Mouse (Mus musculus) hindbrain, embryonic 16.5 days (tissue): ENCODE measurements around the gene Gm28043. TPM values are rescaled to one million over a fixed set of nuclear protein-coding genes. Genes with fewer than 3 reads are reported as not detected.
A peak's percentile ranks its signal among the peaks of the same experiment; 100 is the strongest.

Experiments
- ATAC-seq: fragments of 200-750 bp; cut with Nextera tagmentation; 2 replicates; pipeline ENCODE4 v1.8.0; 2017; ENCODE audit warnings: moderate TSS enrichment, moderate library complexity
- H3K27ac ChIP-seq: fragments of 300-500 bp; sonication (generic); 2 replicates; pipeline ENCODE4 v1.5.1; 2014; ENCODE audit warnings: low read depth, mild to moderate bottlenecking, control low read depth, low read length, moderate library complexity
- H3K27me3 ChIP-seq: fragments of 300-500 bp; sonication (generic); replicated peaks from 2 replicates; pipeline ENCODE4 v1.6.1; 2014; ENCODE audit warnings: low read length; ENCODE audit not compliant: control insufficient read depth, insufficient read depth
- H3K36me3 ChIP-seq: fragments of 300-500 bp; sonication (generic); 2 replicates; pipeline ENCODE4 v1.6.1; 2014; ENCODE audit warnings: mild to moderate bottlenecking, low read length, moderate library complexity, mixed read lengths; ENCODE audit not compliant: control insufficient read depth, insufficient read depth
- H3K4me1 ChIP-seq: fragments of 300-500 bp; sonication (generic); 2 replicates; pipeline ENCODE4 v1.6.1; 2014; ENCODE audit warnings: low read depth, low read length; ENCODE audit not compliant: control insufficient read depth, insufficient read depth
- H3K4me2 ChIP-seq: fragments of 300-500 bp; sonication (generic); 2 replicates; pipeline ENCODE4 v1.6.1; 2014; ENCODE audit warnings: mild to moderate bottlenecking, low read length, control low read depth, moderate library complexity
- H3K4me3 ChIP-seq: fragments of 300-500 bp; sonication (generic); 2 replicates; pipeline ENCODE4 v1.5.1; 2014; ENCODE audit warnings: mild to moderate bottlenecking, low read length, control low read depth, moderate library complexity
- H3K9ac ChIP-seq: fragments of 300-500 bp; sonication (generic); 2 replicates; pipeline ENCODE4 v1.6.1; 2014; ENCODE audit warnings: low read depth, mild to moderate bottlenecking, control low read depth, low read length, moderate library complexity
- H3K9me3 ChIP-seq: fragments of 300-500 bp; sonication (generic); 2 replicates; pipeline ENCODE4 v1.6.1; 2014; ENCODE audit warnings: mild to moderate bottlenecking, low read length, moderate library complexity; ENCODE audit not compliant: control insufficient read depth
- WGBS: fragments of 180-500 bp; shearing (Covaris S2); extraction: QIAGEN DNeasy Blood & Tissue Kit; methylation state at CpG from one replicate; pipeline ENCODE4 v1.1.7; 2014; 5-methylcytosine and 5-hydroxymethylcytosine counted together
- polyA plus RNA-seq: library from polyadenylated mRNA; unstranded; fragments of >200 nt; fragmentation: Nextera tagmentation; extraction: Ambion mirVana; gene quantifications from 2 replicates; pipeline ENCODE4 v1.2.1, GENCODE M21; 2015

Gene Gm28043
- polyA plus RNA-seq, 1 experiment from 2014 or later = 2.3 TPM

GRCm38 (mm10) chr17:29694516-29694915 is 79.8 kb downstream of the Gm28043 start:
- 68% methylated on average over 4 of the region's 4 CpGs for WGBS
- H3K36me3 ChIP-seq = peaks cover 48% of the 10 kb centered on the region
- no peak overlapping the region for H3K4me2 ChIP-seq
- no peaks in the 10 kb centered on the region for H3K9me3 ChIP-seq
- no peak overlapping the region for H3K9ac ChIP-seq
- no peak overlapping the region for H3K27ac ChIP-seq
- no peaks in the 10 kb centered on the region for H3K27me3 ChIP-seq
- ATAC-seq = no peak
- no peak overlapping the region for H3K4me3 ChIP-seq
- no peaks in the 10 kb centered on the region for H3K4me1 ChIP-seq

DNA sequence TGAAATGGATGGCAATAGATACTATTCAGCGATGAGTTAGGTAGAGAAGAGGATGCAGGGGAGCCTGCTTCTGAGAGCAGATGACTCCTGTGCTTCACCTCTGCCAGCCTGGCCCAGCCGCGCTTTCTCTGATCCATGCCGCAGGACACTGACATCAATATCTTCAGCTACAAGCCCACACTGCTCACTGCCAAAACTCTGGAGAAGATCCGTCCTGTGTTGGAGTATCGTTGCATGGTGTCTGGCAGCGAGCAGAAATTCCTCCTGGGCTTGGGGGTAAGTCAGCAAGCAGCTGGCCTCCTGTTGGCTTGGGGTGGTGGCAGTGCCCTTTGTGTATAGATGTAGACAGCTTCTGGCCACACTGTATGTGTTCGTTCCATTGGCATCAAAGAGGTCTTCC is 82.3 kb downstream of the Gm28043 start:
- H3K9ac ChIP-seq = no peak overlapping the region
- no peak overlapping the region for H3K4me3 ChIP-seq
- no peak overlapping the region for H3K4me2 ChIP-seq
- WGBS = 97% methylated on average over 8 of the region's 8 CpGs
- no peaks in the 10 kb centered on the region for H3K9me3 ChIP-seq
- H3K4me1 ChIP-seq = no peaks in the 10 kb centered on the region
- no peaks in the 10 kb centered on the region for H3K27me3 ChIP-seq
- no peak for ATAC-seq
- peaks cover 43% of the 10 kb centered on the region for H3K36me3 ChIP-seq
- H3K27ac ChIP-seq = no peak overlapping the region

GRCm38 (mm10) chr17:29698421-29698820 is 83.7 kb downstream of the Gm28043 start:
- H3K27ac ChIP-seq = no peak overlapping the region
- H3K4me1 ChIP-seq = peaks cover 6% of the 10 kb centered on the region
- no peaks in the 10 kb centered on the region for H3K27me3 ChIP-seq
- H3K9ac ChIP-seq = no peak overlapping the region
- H3K9me3 ChIP-seq = no peaks in the 10 kb centered on the region
- H3K36me3 ChIP-seq = peaks cover 45% of the 10 kb centered on the region
- ATAC-seq = no peak
- no peak overlapping the region for H3K4me2 ChIP-seq
- no peak overlapping the region for H3K4me3 ChIP-seq
- 84% methylated on average over 6 of the region's 6 CpGs for WGBS

DNA sequence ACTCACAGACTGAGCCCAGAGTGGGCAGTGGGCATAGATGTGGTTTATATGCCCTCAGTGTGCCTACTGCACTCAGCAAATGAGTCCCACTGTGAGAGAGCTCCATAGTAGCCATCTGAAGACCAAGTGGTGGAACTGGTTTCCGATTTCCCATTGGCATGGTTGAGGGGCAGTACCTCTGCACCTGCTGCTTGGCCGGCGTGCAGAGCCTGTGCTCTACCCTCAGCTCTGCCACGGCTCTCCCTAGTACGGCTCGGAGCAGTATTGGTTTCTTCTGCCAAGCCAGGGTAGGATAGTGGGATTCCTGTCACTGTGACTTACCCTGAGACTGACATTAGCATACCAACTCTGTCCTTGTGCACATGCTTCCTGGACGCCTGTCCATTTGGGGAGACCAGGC is 85.9 kb downstream of the Gm28043 start:
- Histone ChIP-seq H3K4me3 (no peak overlapping the region), H3K4me2 (no peak overlapping the region), H3K9me3 (no peaks in the 10 kb centered on the region), H3K27ac (no peak overlapping the region), H3K9ac (no peak overlapping the region), H3K36me3 (peaks cover 36% of the 10 kb centered on the region), H3K4me1 (peaks cover 6% of the 10 kb centered on the region), H3K27me3 (no peaks in the 10 kb centered on the region)
- no peak for ATAC-seq
- 96% methylated on average over 7 of the region's 7 CpGs for WGBS

DNA sequence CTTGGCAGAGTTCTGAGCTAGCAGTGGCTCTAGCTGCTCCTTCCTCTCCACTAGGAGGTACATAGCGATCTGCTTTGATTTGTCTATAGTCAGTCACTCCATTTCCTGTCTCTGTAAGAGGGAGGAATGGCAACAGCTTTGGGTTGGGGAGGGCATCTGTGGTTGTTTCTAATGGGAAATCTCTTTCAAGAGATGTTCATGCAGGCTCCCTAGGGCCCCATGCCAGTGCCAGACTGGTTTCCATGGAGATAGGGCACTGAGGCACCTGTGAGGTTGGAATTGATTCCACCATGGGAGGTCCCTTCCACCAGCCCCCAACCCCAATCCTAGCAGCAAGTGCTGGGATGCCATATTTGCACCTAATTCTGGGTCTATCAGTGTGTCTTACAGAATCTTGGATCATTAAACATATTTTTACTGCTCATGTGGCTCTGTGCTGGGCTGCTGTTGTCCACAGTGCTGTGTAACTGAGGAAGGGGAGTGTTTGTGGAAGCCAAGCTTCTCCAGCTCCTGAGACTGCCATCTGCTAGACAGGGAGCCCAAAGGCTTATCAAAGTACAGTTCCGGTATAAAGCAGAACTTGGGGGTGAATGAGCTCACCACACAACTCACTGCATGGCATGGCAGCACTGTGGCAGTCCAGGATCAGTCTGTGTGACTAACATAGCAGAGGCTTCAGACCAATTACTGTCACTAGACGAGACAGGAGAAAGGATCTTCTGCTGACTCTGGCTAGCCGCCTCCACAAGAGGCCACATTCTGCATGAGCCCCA is 88.4 kb downstream of the Gm28043 start:
- no peak for ATAC-seq
- H3K36me3 ChIP-seq = peaks cover 19% of the 10 kb centered on the region
- no peak overlapping the region for H3K4me2 ChIP-seq
- no peak overlapping the region for H3K4me3 ChIP-seq
- H3K27me3 ChIP-seq = no peaks in the 10 kb centered on the region
- peak overlapping the region; percentile 64 for H3K27ac ChIP-seq
- H3K9ac ChIP-seq = no peak overlapping the region
- H3K9me3 ChIP-seq = no peaks in the 10 kb centered on the region
- H3K4me1 ChIP-seq = peaks cover 15% of the 10 kb centered on the region
- WGBS = 71% methylated on average over 4 of the region's 4 CpGs

GRCm38 (mm10) chr17:29704781-29705180 is 90.1 kb downstream of the Gm28043 start:
- Histone ChIP-seq H3K4me1 (peaks cover 22% of the 10 kb centered on the region), H3K27ac (no peak overlapping the region), H3K4me2 (no peak overlapping the region), H3K9ac (no peak overlapping the region), H3K9me3 (no peaks in the 10 kb centered on the region), H3K27me3 (no peaks in the 10 kb centered on the region), H3K36me3 (peaks cover 18% of the 10 kb centered on the region), H3K4me3 (no peak overlapping the region)
- WGBS = 35% methylated on average over 3 of the region's 3 CpGs
- peak; percentile 73 for ATAC-seq

DNA sequence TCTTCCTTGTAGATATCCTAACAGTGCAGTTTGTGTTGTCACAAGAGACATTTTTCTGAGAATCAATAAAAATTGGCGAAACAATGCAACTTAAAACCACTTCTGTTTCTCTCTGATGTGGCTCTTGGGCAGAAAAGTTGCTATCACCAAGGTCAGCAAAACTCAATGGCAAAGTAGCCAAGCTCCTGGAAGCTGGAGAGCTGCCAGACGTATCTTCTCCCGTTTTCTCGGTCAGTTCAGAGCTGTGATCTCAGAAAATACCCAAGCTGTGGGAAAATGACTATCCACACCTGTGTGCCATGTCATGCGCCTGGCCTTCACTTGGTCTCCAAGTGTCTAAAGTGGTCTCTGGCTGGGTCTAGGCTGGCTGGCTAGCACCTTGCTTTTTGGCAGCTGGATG is 91.2 kb downstream of the Gm28043 start:
- 83% methylated on average over 5 of the region's 5 CpGs for WGBS
- no peaks in the 10 kb centered on the region for H3K9me3 ChIP-seq
- no peak overlapping the region for H3K4me2 ChIP-seq
- peaks cover 10% of the 10 kb centered on the region for H3K36me3 ChIP-seq
- H3K9ac ChIP-seq = no peak overlapping the region
- H3K4me1 ChIP-seq = peaks cover 30% of the 10 kb centered on the region
- no peak overlapping the region for H3K27ac ChIP-seq
- no peaks in the 10 kb centered on the region for H3K27me3 ChIP-seq
- no peak overlapping the region for H3K4me3 ChIP-seq
- no peak for ATAC-seq

GRCm38 (mm10) chr17:29706981-29707545 is 92.4 kb downstream of the Gm28043 start:
- H3K36me3 ChIP-seq = 0 out of 2 replicates have a peak, but pooled peaks cover under 1% of the 10 kb centered on the region
- H3K27me3 ChIP-seq = no peaks in the 10 kb centered on the region
- no peak overlapping the region for H3K4me2 ChIP-seq
- H3K4me3 ChIP-seq = no peak overlapping the region
- no peak overlapping the region for H3K27ac ChIP-seq
- peaks cover 41% of the 10 kb centered on the region for H3K4me1 ChIP-seq
- 35% methylated on average over 5 of the region's 5 CpGs for WGBS
- ATAC-seq = no peak
- no peak overlapping the region for H3K9ac ChIP-seq
- H3K9me3 ChIP-seq = no peaks in the 10 kb centered on the region

GRCm38 (mm10) chr17:29708783-29709182 is 94.1 kb downstream of the Gm28043 start:
- Histone ChIP-seq H3K27ac (no peak overlapping the region), H3K4me1 (peaks cover 37% of the 10 kb centered on the region), H3K4me2 (no peak overlapping the region), H3K9me3 (no peaks in the 10 kb centered on the region), H3K4me3 (no peak overlapping the region), H3K9ac (no peak overlapping the region), H3K27me3 (no peaks in the 10 kb centered on the region), H3K36me3 (no peaks in the 10 kb centered on the region)
- no peak for ATAC-seq
- 88% methylated on average over 5 of the region's 5 CpGs for WGBS
